Mouse (Mus musculus): ENCODE measurements at regions not wholly inside any gene's neighbourhood (a gene's known extent, or its start where the extent isn't known, plus 50 kb on each side); places are given as distances from the start of the nearest gene placed in this dataset.

DNA sequence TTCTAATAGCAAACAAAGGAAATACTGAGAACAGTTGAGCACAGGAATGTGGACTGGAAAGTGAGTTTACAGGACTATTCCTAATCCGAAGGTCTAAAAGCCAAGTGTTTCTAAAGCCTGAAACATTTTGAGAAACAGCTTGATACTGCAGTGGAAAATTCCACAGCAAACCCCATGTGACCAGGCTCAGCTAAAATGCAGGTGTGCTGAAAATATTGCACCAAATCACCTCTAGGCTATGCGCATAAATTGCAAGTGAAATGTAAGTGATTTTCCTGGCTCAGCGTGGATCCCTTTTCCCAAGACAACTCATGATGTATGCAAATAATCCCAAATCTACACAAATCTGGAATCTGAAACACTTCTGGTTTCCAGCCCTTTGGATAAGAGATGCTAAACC lies 57.1 kb upstream of the Tut7 start:
- TF ChIP-seq CTCF (IDR thresholded peaks at IDR 0.05) (no peak), EP300 (IDR thresholded peaks at IDR 0.05) (no peak)
- Histone ChIP-seq H3K4me3 (ENCODE audit: low read depth, low read length) (no peak overlapping the region), H3K9ac (replicated peaks; ENCODE audit: low read depth) (no peak overlapping the region), H3K27ac (ENCODE audit: low read length) (no peak overlapping the region), H3K4me2 (replicated peaks; ENCODE audit: low read depth, low read length) (no peak overlapping the region), H3K4me1 (ENCODE audit: insufficient read depth, low read depth, low read length) (no peaks in the 10 kb centered on the region), H3K9me3 (ENCODE audit: low read length) (no peaks in the 10 kb centered on the region), H3K27me3 (replicated peaks; ENCODE audit: insufficient read depth, low read length) (0 out of 2 replicates have a peak, but pooled peaks cover 3% of the 10 kb centered on the region), H3K36me3 (ENCODE audit: insufficient read depth, low read length) (no peaks in the 10 kb centered on the region)
- no peak for DNase-seq (ENCODE audit: low spot score)
- WGBS: 83% methylated on average over 3 of the region's 3 CpGs
- ATAC-seq: no peak

DNA sequence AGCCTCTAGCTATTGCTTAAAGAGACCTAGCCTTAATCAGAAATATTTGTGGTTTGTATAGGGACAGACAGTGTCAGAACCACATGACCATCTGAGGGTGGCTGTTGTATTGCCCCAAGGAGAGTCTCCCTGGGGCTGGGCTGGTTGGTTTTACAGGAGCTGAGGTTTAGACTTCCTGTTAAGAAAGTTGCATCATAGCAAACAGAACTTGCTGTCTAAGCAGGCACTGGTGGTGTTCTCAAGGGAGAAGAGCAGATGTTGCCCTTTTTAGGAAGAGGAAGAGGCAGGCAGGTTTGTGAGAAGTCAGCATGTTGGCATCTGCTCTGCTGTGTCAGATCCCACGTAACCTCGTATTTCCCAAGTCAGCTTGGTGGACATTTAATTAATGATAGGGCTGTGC lies 52.7 kb upstream of the Tut7 start:
- 0 out of 2 replicates have a peak, but pooled peaks cover 3% of the 10 kb centered on the region for H3K27me3 ChIP-seq (replicated peaks; ENCODE audit: insufficient read depth, low read length)
- 34% methylated on average over 2 of the region's 2 CpGs for WGBS
- no peak overlapping the region for H3K4me3 ChIP-seq (ENCODE audit: low read depth, low read length)
- H3K4me2 ChIP-seq (replicated peaks; ENCODE audit: low read depth, low read length): no peak overlapping the region
- H3K4me1 ChIP-seq (ENCODE audit: insufficient read depth, low read depth, low read length): no peaks in the 10 kb centered on the region
- H3K36me3 ChIP-seq (ENCODE audit: insufficient read depth, low read length): no peaks in the 10 kb centered on the region
- H3K9ac ChIP-seq (replicated peaks; ENCODE audit: low read depth): no peak overlapping the region
- H3K9me3 ChIP-seq (ENCODE audit: low read length): no peaks in the 10 kb centered on the region
- TF ChIP-seq EP300 (IDR thresholded peaks at IDR 0.05): no peak
- TF ChIP-seq CTCF (IDR thresholded peaks at IDR 0.05): no peak
- DNase-seq (ENCODE audit: low spot score) (peak; percentile 80), ATAC-seq (peak; percentile 87)
- no peak overlapping the region for H3K27ac ChIP-seq (ENCODE audit: low read length)

DNA sequence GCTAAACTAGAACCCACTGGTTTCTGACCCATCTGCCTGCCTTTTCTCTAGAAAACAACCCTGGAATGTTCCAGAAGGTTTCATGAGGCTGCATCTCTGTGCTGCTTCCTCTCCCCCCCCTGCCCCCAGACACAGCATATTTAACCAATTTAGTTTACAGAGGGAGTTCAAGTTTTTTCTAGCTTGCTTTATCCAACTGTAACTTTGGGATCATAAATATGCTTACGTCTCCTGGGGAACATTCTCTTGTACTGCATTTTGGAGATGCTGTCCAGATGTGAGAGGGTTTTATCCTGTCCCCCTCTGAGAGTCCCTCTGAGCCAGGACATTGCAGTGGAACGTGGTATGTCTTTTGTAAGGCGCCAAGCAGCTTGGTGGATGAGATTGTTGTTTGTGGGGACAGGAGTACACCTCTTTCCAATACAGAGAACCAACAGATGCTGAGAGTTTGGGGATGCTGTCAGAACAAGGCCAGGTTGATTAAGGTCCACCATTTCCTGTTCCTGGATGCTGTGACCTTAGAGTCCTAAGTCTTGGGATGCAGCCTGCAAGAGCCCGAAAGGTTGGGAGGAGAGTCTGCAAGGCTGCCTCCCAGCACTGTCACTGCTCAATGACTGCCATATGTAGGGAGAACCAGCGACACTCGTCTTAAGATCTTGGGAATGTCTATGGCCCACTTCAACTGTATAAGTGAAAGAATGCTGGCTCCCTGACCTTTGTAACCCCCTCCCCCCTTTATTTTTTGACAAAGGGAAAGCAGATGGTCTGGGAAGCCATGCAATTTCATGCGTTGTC lies 51.4 kb upstream of the Tut7 start:
- Histone ChIP-seq H3K9me3 (ENCODE audit: low read length) (no peaks in the 10 kb centered on the region), H3K4me3 (ENCODE audit: low read depth, low read length) (no peak overlapping the region), H3K4me1 (ENCODE audit: insufficient read depth, low read depth, low read length) (no peaks in the 10 kb centered on the region), H3K27ac (ENCODE audit: low read length) (no peak overlapping the region), H3K27me3 (replicated peaks; ENCODE audit: insufficient read depth, low read length) (0 out of 2 replicates have a peak, but pooled peaks cover 3% of the 10 kb centered on the region), H3K36me3 (ENCODE audit: insufficient read depth, low read length) (no peaks in the 10 kb centered on the region), H3K9ac (replicated peaks; ENCODE audit: low read depth) (no peak overlapping the region), H3K4me2 (replicated peaks; ENCODE audit: low read depth, low read length) (no peak overlapping the region)
- ATAC-seq: no peak
- TF ChIP-seq EP300 (IDR thresholded peaks at IDR 0.05) (no peak), CTCF (IDR thresholded peaks at IDR 0.05) (no peak)
- 61% methylated on average over 7 of the region's 7 CpGs for WGBS
- DNase-seq (ENCODE audit: low spot score): no peak
